Mouse (Mus musculus): ENCODE measurements around the gene Pik3c2g. TPM values are rescaled to one million over a fixed set of nuclear protein-coding genes. Genes with fewer than 3 reads are reported as not detected.

Gene Pik3c2g
- 0.09 and 0.36 TPM in 2 replicates for polyA plus RNA-seq (2012; rRNA removed)

DNA sequence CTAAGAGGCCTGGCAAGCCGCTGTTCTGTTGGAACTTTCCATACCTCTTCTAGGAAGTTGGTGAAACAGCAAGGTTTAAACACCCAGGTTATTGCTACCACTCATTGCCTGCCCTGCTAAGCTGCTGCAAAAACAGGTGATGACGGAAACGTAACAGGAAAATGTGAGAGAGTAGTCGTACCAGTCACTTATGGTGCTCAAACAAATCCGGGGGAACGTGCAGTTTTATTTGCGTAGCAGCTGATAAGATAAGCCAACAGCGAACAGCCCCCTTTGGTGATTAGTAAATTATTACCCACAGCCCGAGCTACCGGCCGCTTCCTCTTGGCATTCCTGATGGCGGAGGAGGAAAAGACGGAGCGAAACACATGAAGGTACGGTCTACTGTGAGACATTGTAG is at the start of gene Pik3c2g:
Pik3c2g (plus strand) TSS at position 330 of the 400 bp plus-strand sequence.
- DNase-seq (ENCODE audit: low read depth), result no peak
- TF ChIP-seq CTCF (IDR thresholded peaks at IDR 0.05; ENCODE audit: borderline replicate concordance, extremely low read depth, insufficient read depth, insufficient read length) (no peak), POLR2A (IDR thresholded peaks at IDR 0.05; ENCODE audit: borderline replicate concordance, extremely low read depth, insufficient read depth, insufficient read length, poor library complexity, severe bottlenecking) (no peak)

DNA sequence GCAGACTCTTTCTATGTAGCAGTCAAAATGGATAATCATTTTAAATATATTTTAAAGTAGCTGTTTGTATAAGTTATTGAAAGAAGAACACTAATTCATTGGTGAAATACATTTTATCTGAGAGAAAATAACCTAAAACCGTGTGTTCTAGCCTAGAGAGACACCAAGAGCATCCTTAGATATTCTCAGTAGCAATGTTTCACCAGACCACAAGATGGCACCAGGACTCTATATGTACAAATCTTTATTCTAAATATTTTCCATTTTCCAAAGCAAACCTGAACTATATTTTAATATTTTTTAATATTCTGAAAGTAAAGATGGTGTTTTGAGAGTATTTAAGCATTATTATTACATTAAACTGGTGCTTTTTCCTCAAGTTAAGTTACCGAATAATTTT is 48.6 kb upstream of the Pik3c2g start:
- peak; percentile 52 for DNase-seq (ENCODE audit: low read depth)
- TF ChIP-seq CTCF (IDR thresholded peaks at IDR 0.05; ENCODE audit: borderline replicate concordance, extremely low read depth, insufficient read depth, insufficient read length) (0 out of 2 replicates have a peak, but pooled peaks have one; percentile 8), POLR2A (IDR thresholded peaks at IDR 0.05; ENCODE audit: borderline replicate concordance, extremely low read depth, insufficient read depth, insufficient read length, poor library complexity, severe bottlenecking) (no peak)

DNA sequence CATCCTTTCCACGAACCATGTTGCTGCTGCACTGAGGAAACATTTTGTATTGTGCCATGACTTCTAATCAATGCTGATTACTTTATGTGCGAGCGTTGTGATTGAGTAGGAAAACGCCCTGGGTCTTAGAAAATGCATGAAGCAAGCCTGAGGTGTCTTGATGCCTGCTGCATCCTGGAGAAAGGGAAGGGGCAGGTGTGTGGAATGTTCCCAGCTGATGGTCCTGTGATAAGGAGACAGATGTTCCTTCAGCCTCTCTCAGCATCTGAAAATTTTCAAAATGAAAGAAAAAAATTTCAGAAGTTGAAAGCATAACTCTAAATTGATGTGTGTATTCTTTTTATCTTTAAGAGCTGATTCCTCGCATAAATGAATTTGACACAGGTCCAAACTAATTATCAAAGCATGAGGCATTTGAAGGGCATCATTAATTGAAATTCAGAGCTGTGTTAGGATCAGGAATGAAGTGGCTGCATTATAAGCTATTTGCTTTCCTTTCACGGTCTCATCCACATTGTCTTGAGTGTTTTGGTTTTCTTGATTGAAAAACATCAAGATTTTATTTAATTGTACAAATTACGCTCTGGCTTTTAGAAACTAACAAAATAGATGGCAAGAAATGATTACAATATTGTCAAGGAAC is 31.4 kb upstream of the Pik3c2g start:
- TF ChIP-seq CTCF (IDR thresholded peaks at IDR 0.05; ENCODE audit: borderline replicate concordance, extremely low read depth, insufficient read depth, insufficient read length), result no peak
- TF ChIP-seq POLR2A (IDR thresholded peaks at IDR 0.05; ENCODE audit: borderline replicate concordance, extremely low read depth, insufficient read depth, insufficient read length, poor library complexity, severe bottlenecking), result no peak

DNA sequence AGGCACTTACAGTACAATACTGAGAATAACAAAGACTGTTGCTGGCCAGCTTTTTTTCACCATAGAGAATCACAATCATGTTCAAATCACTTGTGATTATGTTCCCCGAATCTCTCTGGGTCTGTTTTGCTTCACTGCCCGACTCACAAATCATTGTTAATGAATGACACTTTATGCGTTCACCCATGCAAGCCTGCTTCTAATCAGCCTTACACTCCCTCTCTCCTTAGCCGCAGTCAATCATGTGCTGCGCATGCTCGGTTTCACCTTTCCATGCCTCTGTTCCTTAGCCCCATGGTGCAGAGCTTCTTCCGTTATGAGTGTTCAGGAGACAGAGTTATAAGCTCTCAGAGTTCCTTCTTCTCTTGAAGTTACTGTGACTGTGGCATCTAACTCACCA is 17.8 kb upstream of the Pik3c2g start:
- TF ChIP-seq POLR2A (IDR thresholded peaks at IDR 0.05; ENCODE audit: borderline replicate concordance, extremely low read depth, insufficient read depth, insufficient read length, poor library complexity, severe bottlenecking) (no peak), CTCF (IDR thresholded peaks at IDR 0.05; ENCODE audit: borderline replicate concordance, extremely low read depth, insufficient read depth, insufficient read length) (no peak)
- DNase-seq (ENCODE audit: low read depth), result peak; percentile 59

More for the DNA sequence above, 31.4 kb upstream of the Pik3c2g start:
- peak; percentile 71 for DNase-seq (ENCODE audit: low read depth)

DNA sequence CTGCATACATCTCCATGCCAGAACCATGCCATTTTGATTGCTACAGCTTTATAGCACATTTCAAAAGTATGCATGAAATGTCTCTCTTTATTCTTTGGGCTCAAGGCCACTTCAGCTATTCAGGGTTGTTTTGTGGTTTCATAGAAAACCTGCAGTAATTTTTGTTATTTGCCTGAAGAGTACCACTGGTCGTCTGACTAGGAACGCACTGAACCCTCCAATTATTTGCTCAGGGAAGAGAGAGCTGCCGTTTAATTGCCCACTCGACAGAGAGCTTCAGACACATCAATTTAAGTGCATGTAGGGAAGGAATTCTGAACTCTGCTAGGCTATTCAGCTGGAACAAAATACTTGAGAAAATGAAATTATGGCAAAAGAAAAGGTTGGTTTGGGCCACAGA is 11.2 kb upstream of the Pik3c2g start:
- peak; percentile 39 for DNase-seq (ENCODE audit: low read depth)
- TF ChIP-seq CTCF (IDR thresholded peaks at IDR 0.05; ENCODE audit: borderline replicate concordance, extremely low read depth, insufficient read depth, insufficient read length) (no peak), POLR2A (IDR thresholded peaks at IDR 0.05; ENCODE audit: borderline replicate concordance, extremely low read depth, insufficient read depth, insufficient read length, poor library complexity, severe bottlenecking) (no peak)

DNA sequence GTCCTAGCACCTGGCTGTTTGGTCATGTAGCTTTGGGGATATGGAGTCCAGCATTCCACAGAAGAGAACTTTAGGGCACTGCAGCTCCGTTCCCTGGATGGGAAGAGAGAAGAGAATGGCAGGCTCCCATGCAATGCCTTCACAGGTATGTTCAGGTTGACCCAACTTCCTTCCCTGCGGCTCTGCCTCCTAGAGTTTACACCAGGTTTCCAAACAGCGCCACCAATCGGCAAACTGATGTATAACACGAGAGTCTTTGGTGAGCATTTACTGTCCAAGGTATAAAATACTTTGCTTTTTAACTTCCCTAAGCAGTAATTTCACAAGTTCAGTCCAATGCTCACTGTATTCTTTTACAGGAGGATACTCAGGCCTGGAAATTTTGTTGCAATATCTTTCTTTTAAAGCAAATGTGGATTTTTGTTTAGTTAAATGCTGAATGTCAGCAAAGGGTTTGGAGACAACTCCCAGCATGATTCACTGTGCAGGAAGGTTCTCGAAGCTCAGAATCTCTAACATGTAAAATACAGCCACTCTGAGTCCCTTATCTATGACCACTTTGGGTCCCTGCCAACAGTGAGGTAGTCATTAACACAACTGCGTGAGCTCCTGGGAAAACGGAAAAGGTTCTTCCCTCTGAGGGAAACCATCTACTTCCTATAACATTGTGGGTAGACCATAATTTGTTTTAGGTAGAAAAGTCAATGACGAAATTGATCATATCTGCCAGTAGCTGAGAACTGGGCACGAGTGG is 10.6 kb upstream of the Pik3c2g start:
- DNase-seq (ENCODE audit: low read depth), result no peak
- TF ChIP-seq CTCF (IDR thresholded peaks at IDR 0.05; ENCODE audit: borderline replicate concordance, extremely low read depth, insufficient read depth, insufficient read length), result peak; percentile 30; the same call in 1 of the 2 replicates
- no peak for TF ChIP-seq POLR2A (IDR thresholded peaks at IDR 0.05; ENCODE audit: borderline replicate concordance, extremely low read depth, insufficient read depth, insufficient read length, poor library complexity, severe bottlenecking)

DNA sequence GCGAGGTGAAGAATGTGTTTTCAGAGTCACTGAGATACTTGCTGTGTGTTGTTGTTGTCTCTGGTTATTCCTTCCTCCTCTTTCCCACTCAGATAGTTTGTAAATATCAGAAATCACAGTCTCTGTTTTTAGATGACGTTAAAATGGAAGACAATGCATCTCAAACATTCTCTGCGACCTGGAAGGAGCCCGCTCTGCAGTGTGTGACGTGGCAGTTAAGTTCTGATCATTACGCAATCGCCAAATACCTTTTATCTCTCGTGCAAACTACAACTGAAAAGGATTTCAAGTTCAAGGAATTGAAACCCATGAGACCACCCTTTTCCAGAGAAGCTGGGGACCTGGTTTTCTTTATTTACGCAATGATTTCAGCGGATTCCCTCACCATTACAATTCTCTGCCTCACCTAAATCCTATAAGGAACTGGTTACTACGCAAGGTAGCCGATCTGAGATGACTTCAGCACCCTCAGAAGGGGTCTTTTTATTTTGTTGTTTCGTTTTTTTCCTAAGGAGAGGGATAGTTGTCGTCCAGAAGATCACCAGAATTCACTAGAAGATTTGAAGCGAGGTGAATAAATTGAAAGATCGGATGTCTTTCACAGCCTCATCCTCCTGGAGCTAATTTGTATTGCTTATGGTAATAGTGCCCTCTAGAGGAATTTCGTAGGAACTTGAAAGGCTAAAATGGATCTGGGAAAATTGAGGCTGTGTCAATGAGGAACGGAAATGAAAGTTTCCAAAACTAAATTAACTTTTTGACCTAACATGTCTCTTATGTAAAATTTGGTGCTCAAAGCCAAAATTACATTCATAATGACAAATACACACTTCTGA is 9.8 kb upstream of the Pik3c2g start:
- DNase-seq (ENCODE audit: low read depth), result peak; percentile 77
- TF ChIP-seq POLR2A (IDR thresholded peaks at IDR 0.05; ENCODE audit: borderline replicate concordance, extremely low read depth, insufficient read depth, insufficient read length, poor library complexity, severe bottlenecking), result no peak
- TF ChIP-seq CTCF (IDR thresholded peaks at IDR 0.05; ENCODE audit: borderline replicate concordance, extremely low read depth, insufficient read depth, insufficient read length), result peak; percentile 34; the same call in 1 of the 2 replicates

DNA sequence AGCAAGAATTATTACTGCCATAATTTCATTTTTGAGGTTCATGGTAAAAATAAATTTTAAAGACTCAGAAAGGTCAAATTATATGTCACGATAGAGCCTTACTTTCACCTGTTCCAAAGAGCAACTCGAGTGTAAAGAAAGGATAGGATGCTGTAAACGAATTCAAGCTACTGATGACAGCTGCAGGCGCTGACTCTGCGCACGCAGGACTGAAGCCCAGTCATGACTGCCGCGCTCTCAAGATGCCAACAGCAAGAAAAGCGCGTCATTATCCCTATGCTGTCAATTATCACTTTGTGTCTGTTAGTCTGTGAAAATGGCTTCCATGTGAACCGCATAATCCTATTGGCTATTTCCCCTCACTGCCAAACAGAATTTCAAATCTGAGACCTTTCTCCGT is 457 bp downstream of the Pik3c2g start:
- peak; percentile 51 for DNase-seq (ENCODE audit: low read depth)
- no peak for TF ChIP-seq POLR2A (IDR thresholded peaks at IDR 0.05; ENCODE audit: borderline replicate concordance, extremely low read depth, insufficient read depth, insufficient read length, poor library complexity, severe bottlenecking)
- TF ChIP-seq CTCF (IDR thresholded peaks at IDR 0.05; ENCODE audit: borderline replicate concordance, extremely low read depth, insufficient read depth, insufficient read length), result no peak

DNA sequence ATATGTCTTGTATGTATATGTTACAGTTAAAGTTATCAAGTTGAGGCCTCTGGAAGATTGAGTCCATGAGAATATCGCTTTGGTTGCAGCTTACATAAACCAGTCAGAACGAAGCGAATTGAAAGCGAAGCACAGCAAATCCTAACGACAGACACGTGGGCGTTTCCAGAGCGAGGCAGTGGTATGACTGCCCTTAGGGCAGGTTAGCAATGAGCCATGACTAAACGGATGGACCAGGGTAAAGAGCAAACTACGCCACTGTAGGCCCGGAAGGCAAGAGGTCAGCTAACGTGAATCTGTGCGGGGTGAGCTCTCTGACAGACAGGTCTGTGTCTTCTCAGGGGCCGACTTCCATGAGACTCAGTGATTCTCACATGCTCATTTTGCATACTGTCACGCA is 1.4 kb downstream of the Pik3c2g start:
- TF ChIP-seq POLR2A (IDR thresholded peaks at IDR 0.05; ENCODE audit: borderline replicate concordance, extremely low read depth, insufficient read depth, insufficient read length, poor library complexity, severe bottlenecking) (no peak), CTCF (IDR thresholded peaks at IDR 0.05; ENCODE audit: borderline replicate concordance, extremely low read depth, insufficient read depth, insufficient read length) (no peak)
- no peak for DNase-seq (ENCODE audit: low read depth)

DNA sequence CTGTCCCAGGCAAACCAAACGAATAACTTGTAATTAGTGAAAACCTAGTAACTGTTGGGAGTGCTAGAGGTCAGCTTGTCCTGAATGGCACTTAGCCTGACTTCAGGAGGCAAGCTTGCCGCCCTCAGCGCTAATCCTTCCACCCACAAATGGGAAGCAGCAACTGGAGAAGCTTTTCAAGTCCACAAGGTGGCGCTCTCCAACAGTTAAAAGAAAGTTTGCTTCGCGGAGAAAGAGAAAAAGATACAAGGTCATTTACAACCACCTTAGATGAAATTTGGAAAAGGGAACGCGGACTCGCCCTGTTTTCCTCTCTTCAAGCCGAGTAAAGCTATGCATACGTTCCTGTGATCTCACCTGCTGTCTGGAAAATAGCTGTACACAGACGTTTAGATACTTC is 2.3 kb downstream of the Pik3c2g start:
- TF ChIP-seq POLR2A (IDR thresholded peaks at IDR 0.05; ENCODE audit: borderline replicate concordance, extremely low read depth, insufficient read depth, insufficient read length, poor library complexity, severe bottlenecking) (no peak), CTCF (IDR thresholded peaks at IDR 0.05; ENCODE audit: borderline replicate concordance, extremely low read depth, insufficient read depth, insufficient read length) (peak; percentile 85)
- peak; percentile 93 for DNase-seq (ENCODE audit: low read depth)

DNA sequence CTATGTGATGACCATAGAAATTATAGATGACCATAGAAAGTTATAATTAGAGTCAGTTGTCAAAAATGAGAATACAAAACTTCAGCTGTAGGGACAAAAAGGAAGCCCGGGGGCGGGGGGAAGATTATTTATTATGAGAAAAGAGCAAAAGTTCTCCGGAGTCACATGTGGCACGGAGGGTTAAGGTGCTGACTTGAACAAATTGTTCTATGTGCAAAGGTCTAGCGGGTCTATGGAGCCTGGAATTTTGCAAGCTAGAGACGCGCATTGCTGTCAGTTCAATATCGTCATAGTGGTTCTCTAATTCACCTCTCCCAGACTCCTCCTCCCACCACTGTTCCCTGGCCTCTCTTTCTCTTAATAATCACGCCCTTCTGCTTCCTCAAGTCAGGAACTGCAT is 2.8 kb downstream of the Pik3c2g start:
- no peak for DNase-seq (ENCODE audit: low read depth)
- TF ChIP-seq POLR2A (IDR thresholded peaks at IDR 0.05; ENCODE audit: borderline replicate concordance, extremely low read depth, insufficient read depth, insufficient read length, poor library complexity, severe bottlenecking), result no peak
- TF ChIP-seq CTCF (IDR thresholded peaks at IDR 0.05; ENCODE audit: borderline replicate concordance, extremely low read depth, insufficient read depth, insufficient read length), result no peak

Data from brain, embryonic 14.5 days (tissue).